Mouse (Mus musculus) spleen, postnatal 14 days (tissue): ENCODE data around the gene Atp2b2.

Experiments used
- DNase-seq, 2 experiments: peaks; one replicate each; pipeline ENCODE4 v3.0.0; 2021 to 2022; ENCODE audit warnings: low spot score in 2 of 2

Atp2b2 gene

GRCm38 (mm10) chr6:113890023-113890857 lies 152.2 kb downstream of the Atp2b2 start:
- no peak for DNase-seq

GRCm38 (mm10) chr6:113889180-113889579 lies 153.2 kb downstream of the Atp2b2 start:
- DNase-seq, result no peak

GRCm38 (mm10) chr6:113886886-113887285 lies 155.5 kb downstream of the Atp2b2 start:
- no peak for DNase-seq

GRCm38 (mm10) chr6:113884806-113885205 lies 157.6 kb downstream of the Atp2b2 start:
- no peak for DNase-seq

GRCm38 (mm10) chr6:113883225-113883624 lies 159.2 kb downstream of the Atp2b2 start:
- DNase-seq, result no peak

- no peak for DNase-seq
Measured at GRCm38 (mm10) chr6:113882396-113882795, 160.0 kb downstream of the Atp2b2 start.

GRCm38 (mm10) chr6:113881561-113882243 lies 160.7 kb downstream of the Atp2b2 start:
- no peak for DNase-seq

GRCm38 (mm10) chr6:113879366-113879765 lies 163.0 kb downstream of the Atp2b2 start:
- no peak for DNase-seq

- DNase-seq, result no peak
Measured at GRCm38 (mm10) chr6:113878510-113879128, 163.8 kb downstream of the Atp2b2 start.

- DNase-seq, result no peak
Measured at GRCm38 (mm10) chr6:113876585-113876984, 165.8 kb downstream of the Atp2b2 start.

- no peak for DNase-seq
Measured at GRCm38 (mm10) chr6:113875201-113875600, 167.2 kb downstream of the Atp2b2 start.

GRCm38 (mm10) chr6:113872654-113873053 lies 169.8 kb downstream of the Atp2b2 start:
- DNase-seq, result no peak

GRCm38 (mm10) chr6:113870775-113871174 lies 171.6 kb downstream of the Atp2b2 start:
- DNase-seq, result no peak

- no peak for DNase-seq
Measured at GRCm38 (mm10) chr6:113868552-113868951, 173.9 kb downstream of the Atp2b2 start.

- no peak for DNase-seq
Measured at GRCm38 (mm10) chr6:113865699-113866098, 176.7 kb downstream of the Atp2b2 start.

- DNase-seq, result no peak
Measured at GRCm38 (mm10) chr6:113864812-113865211, 177.6 kb downstream of the Atp2b2 start.

- no peak for DNase-seq
Measured at GRCm38 (mm10) chr6:113862955-113863354, 179.5 kb downstream of the Atp2b2 start.

GRCm38 (mm10) chr6:113861938-113862337 lies 180.5 kb downstream of the Atp2b2 start:
- DNase-seq, result no peak

GRCm38 (mm10) chr6:113861375-113861770 lies 181.0 kb downstream of the Atp2b2 start:
- no peak for DNase-seq

- DNase-seq, result no peak
Measured at GRCm38 (mm10) chr6:113860735-113861374, 181.6 kb downstream of the Atp2b2 start.

GRCm38 (mm10) chr6:113860023-113860734 lies 182.2 kb downstream of the Atp2b2 start:
- no peak for DNase-seq
